Mouse (Mus musculus) frontal cortex, adult 2 months (tissue): ENCODE measurements around the gene 4933411K16Rik. TPM values are rescaled to one million over a fixed set of nuclear protein-coding genes. Genes with fewer than 3 reads are reported as not detected.

Experiments used
- DNase-seq, 2 experiments: peaks; one replicate each; pipeline ENCODE4 v3.0.0; 2022; ENCODE audit warnings: low spot score in 1 of 2; ENCODE audit errors: extremely low spot score in 1 of 2
- polyA plus RNA-seq: library from polyadenylated mRNA; depleted of rRNA; stranded (reverse); fragments of >200 nt; gene quantifications from 2 replicates; pipeline ENCODE4 v1.2.3, GENCODE M21; 2012; rRNA removed

4933411K16Rik gene
- polyA plus RNA-seq: 0.08 and 0.14 TPM in 2 replicates

DNA sequence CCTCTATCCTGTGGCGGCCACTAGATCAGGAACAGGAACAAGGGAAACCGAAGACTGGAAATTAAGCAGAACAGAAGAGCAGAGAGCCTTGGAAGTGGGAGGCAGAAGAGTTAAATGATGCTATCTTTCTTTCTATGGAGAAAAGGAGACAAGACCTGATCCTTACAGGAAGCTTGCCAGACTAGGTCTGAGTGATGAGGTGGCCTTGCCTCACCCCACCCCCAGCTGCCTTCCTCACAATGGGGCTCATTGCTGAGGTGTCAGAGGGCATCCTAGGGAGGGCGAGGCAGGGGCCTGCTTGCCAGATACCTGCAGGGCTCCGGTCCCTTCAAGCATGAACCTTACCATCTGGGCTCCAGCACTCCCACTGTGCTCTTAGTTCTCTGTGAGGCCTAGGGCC lies at the start of gene 4933411K16Rik:
Gene 4933411K16Rik, plus strand, starts transcription at position 301 of the 400 bp plus-strand sequence.
- DNase-seq: no peak

DNA sequence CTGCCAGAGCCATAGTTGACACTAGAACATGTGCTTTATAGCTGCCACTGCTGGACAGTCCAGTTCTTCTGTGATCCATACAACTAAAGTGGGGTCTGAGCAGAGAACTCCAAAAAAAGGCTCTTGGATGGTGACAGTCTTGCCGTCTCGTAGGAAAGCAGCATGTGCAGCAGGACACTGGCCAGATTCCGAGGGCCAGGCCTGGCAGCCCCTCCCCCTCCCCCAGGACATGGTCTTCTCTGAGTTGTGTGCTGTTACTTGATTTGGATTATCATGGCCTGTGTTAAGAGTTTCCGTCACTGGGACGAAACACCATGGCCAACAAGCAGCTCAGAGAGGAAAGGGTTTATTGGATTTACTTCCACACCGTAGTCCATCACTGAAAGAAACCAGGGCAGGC lies 47.8 kb upstream of the 4933411K16Rik start:
- no peak for DNase-seq

DNA sequence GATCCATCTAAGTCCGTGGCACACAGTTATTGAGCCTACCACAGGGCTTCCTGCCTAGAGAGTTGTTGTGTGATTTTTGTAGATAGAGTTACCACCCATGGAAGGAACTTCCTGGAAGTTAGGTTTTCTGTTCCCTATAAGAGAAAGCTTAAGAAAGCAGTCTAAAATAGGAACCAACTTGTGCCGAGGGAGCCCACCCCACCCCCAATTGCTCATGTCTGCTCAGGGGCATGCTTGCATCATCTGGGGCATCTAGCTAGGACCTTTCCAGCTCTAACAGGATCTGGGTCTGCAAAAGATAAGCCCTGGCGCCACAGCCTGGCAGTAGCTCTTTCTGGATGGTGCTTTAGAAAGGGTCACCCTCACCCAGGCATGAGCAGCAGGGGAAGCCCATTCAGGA lies 46.4 kb upstream of the 4933411K16Rik start:
- DNase-seq: no peak

DNA sequence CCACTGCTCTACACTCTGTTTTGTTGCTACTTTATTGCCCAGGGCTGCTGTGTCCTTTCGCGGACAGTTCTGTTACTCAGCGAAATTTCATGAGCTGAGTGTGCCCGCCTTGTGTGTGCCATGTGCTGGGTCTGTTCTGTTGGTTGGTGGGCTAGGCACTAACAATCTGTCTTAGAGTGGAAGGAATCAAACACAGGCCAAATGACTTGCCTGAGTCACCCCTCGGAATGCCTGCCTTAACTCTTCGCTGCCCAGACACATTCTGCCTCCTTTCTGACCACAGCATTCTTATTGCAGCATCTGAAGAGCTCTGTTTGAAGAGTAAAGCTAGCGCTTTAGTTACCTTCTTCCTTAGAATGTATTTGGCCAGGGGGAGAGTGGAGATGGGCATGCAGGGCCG lies 45.5 kb upstream of the 4933411K16Rik start:
- no peak for DNase-seq

DNA sequence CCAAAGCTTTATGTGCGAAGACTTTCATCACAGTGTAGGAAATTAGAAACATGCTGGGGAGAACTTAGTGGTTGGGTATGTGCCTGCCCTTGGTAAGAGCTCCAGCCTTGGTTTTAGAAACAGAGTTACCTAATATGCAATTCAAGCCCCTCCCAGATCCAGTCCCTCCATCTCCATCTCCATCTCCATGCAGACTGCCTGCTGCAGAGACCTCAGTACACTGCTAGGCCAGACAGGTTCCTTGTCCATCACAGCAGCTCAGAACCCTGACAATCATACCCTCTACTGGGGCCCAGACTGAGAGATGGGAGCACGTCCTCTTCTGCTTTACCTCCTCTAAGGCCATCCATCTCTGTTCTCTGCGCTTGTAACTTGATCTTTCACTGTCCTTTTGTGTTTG lies 43.5 kb upstream of the 4933411K16Rik start:
- no peak for DNase-seq

DNA sequence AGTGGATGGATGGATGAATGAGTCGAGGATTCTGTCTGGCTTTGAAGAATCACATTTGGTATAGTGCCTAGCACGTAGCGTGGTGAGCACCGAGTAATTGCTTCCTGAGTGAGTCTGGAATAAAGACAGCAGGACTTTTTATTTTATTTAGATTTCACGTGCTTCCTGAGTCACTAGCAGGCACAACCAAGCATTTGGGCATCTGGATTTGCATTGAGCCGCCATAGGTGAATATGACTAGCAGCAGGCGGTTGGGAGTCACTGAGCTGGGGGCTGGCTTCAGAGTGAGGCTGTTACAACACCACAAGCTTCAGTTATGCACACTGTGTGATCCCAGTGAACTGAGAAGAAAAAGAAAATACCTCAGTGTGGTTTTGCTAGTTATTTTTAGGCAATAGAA lies 43.0 kb upstream of the 4933411K16Rik start:
- no peak for DNase-seq

DNA sequence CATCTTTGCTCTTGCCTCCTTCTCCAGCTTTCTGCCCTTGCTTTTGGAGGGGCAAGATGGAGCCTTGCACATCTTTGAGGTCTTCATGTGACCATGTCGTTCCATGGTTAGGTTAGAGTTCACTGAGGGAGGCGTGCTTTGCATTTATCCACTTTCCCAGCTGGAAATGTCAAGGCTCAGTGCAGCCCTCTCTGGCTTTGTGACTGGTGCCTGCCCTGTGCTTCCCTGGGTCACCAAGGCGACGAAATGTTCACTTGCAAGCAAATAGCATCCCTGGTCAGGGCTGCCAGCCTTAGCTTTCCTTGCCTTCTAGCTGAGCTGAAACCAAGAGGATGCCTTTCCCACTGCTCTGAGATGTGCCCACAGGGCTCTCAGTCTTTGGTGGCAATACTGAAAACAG lies 41.6 kb upstream of the 4933411K16Rik start:
- no peak for DNase-seq

DNA sequence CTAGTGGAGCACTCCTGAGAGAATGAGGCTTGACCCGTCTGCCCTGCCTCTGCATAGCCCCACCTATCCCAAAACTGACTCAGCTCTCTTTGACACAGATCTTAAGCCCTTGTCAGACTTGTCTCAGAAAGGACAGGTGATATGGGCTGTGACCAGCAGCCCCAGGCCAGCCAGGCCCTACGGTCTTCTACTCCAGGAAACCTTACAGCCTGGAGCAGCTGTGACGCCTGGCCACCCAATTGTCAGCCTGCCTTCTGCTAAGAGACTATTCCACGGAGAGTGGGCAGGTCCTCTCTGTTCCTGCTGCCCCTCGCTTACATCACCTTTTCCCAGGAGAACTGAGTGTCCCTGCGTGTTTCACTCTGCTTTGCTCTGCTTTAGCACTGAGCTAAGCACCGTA lies 40.9 kb upstream of the 4933411K16Rik start:
- DNase-seq: no peak

DNA sequence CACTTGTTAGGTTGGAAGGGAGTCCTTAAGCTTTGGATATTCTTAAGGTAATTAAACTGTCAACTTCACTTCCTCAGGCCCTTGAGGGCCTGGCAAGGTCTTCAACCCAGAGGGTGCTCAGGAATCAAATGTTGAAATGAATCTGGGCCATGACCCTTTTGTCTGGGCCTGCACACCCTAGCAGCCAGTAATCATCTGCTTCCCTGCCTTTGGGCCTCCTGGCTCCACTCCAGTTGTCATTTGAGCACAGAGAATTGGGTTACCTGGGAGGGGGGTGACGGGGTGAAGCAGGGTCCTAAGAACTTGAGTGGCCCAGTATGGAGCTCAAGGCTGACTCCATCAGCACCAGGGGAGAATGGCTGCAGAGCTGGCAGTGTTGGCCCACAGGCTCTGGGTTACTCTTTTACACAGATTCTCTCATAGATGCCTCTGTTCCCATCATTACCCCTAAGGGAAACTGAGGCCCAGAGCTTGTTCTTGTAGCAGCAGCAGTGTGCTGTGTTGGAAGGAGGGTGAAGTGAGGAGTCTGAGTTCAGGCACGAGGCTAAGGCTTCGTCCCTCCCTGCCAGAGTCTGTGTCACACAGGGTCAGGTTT lies 37.7 kb upstream of the 4933411K16Rik start:
- DNase-seq: no peak

DNA sequence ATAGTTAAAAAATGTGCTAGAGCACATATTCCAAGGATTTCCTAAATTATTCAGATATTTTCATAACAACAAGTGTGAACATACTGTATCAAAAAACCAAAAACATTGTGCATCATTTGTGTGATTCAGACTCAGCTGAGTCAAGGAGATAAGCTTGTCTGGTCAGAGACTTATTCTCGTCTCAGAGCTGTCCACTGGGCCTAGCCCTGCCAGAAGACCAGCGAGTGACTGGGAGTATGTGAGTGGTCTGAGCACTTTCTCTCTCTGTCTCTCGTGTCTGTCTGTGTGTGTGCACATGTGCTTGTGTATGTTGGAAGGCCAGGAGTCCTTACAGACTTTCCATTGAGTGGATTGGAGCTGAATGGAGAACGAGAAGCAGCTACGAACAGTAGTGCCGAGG lies 37.0 kb upstream of the 4933411K16Rik start:
- no peak for DNase-seq

DNA sequence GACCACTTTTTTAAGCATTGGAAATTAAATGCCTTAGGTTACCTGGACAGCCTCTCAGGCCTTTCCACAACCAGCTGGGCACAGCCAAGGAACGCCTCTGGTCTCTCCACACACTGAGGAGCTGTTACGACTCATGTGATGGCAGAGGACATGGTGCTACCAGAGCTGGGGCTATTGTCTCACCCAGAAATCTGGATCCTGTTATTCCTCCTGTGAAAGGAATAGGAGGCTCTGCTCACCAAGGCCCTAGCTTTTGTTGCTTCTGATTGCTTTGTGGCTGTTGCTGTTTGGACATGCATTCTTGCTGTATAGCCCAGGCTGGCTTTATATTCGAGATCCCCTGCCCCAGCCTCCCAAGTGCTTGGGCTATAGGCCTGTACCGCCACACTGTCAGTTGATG lies 35.8 kb upstream of the 4933411K16Rik start:
- DNase-seq: no peak

DNA sequence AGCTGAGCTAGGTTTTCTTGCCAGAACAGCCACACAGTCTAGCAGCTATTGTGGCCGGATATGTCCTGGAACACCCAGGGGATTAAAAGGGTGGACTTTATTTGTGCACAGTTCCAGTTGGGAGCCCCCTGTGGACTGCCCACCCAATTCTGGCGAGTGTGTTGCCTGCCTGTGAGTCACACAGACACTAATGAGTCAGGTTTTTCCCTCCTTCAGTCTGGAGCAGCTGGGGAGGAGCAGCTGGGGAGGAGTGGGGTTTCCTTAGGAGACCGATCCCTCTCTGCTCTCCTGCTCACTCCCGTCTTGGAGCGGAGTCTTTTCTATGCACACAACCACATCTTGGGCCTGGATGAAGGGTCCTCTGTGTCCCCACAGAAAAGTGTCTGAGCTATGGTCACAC lies 35.2 kb upstream of the 4933411K16Rik start:
- peak; percentile 30 to 70 for DNase-seq

DNA sequence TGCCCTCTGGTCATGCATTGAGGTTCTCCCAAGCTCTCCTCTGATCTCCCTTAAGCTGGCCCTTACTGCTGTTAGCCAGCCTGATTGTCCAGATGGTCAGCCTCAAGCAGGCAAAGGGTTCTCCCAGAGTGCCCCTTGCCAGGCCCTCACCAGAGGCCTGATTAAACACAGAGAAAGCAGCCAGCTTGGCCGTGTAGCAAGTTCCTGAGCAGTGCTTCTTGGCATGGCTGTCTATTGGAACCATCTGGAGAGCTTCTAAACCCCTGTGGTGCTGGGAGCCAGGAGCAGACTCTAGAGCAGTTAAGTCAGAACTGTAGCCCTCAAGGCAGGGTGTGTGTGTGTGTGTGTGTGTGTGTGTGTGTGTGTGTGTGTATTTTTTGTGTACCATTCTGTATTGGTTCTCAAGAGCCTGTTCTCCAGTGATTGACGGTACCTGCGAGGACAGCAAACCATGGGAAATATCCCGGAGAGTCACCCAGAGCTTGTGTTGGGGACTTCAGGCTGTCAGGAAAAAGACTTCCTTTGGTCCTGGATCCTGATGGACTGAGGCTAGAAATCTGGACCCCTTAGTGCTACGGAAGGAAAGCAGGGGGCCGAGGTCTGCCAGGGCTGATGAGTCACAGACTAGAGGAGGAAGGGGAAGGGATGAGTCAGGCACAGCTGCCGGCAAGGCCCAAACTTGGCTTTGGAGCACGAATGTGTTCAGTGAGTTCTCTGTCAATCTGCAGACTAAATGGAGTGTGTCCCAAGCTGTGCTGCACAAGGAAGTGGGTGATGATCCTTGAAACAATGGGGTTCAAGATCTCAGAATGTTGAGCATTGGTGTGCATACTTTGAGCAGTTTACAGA lies 34.4 kb upstream of the 4933411K16Rik start:
- DNase-seq: peak; percentile 52 to 74

DNA sequence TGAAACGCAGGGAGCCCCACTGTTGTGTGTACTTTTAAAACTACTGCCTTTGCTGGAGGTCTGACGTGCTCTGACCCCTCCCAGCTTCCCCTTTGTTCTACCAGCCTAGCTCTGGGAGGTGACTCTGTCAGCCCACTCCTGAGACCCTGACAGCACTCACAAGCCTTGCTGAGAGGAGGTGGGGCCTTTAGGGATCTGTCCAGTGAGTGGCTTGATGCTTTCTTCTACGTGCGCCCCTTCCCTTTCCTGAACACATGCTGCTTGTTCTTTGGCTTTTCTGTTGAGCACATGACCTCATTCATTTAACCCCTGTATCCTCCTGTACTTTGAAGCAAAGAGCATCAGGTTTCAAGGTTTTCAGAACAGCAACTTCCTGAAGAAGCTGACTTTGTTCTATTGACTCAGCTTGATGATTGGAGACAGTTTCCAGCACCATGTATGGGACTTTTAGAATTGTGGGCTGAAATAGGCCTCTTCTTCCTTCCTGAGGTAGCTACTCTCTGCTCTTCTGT lies 33.0 kb upstream of the 4933411K16Rik start:
- no peak for DNase-seq

DNA sequence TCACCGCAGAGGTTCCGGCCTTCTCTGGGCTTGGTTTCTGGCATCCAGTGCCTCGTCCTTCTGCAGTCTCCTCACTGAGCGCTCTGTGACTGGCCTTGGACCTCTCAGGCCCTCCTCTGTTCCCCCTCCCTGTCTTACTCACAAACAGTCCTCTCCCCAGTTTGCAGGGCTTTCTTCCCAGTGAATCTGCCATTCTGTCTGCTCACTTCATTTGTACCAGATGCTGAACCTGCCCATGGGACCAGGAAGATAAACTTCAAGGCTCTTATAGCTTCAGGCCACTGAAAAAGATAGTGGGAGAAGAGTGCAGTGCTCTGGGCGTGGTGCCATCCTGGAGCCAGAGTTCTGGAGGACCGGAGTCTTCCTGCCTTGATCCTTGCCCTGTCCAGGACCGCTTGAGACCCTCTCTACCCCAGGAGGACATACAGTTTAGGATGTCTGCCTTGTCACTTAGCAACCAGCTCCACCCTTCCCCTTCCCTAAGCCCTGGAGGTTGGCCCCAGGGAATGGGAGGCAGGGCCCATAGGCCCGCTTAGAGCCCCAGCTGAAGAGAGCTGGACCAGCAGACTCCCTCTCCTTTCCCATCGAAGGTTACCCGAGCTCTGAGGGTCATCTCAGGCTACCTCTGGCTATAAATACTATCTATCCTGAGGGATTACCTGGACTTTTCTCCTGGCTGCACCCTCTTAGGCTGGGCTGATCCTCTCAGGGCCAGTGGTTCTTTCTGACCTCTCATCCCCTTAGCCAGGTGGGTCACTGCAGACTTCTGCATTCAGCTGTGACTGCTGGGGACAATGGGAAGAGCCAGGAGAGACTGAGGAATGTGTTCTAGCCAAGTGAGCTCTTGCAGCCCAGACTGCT lies 30.1 kb upstream of the 4933411K16Rik start:
- no peak for DNase-seq

DNA sequence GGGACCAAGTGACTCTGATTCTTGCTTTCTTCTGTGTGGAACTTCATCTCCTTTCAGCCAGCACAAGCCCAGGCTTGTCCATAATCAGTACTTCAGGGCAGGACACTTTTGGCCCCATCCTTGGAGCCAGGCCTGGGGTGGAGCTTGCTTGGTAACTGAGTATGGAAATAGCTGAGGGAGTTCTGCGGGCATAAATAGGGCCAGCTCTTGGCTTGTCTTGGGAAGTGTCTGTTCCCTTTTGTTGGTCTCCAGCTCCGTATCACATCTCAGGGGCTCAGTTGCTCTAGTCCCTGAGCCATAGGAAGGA lies 29.6 kb upstream of the 4933411K16Rik start:
- DNase-seq: no peak

DNA sequence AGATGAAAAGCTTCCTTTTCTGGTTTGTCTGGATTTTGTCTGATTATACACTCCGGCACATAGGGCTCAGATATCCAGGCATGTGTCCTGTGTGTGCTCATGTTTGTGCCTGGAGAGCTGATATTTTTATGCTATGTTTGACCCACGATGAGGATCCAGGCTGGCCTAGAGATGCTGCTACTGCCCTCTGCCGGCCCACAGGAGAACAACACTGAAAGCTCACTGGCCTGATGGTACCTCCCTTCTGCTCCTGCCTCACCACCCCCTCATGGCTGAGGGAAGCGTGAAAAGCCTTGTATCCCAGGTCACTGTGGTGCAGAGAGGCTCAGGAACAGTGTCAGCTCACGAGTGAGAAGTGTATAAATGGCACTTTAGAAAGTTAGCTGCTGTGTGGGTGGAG lies 25.9 kb upstream of the 4933411K16Rik start:
- DNase-seq: peak; percentile 53 to 93

DNA sequence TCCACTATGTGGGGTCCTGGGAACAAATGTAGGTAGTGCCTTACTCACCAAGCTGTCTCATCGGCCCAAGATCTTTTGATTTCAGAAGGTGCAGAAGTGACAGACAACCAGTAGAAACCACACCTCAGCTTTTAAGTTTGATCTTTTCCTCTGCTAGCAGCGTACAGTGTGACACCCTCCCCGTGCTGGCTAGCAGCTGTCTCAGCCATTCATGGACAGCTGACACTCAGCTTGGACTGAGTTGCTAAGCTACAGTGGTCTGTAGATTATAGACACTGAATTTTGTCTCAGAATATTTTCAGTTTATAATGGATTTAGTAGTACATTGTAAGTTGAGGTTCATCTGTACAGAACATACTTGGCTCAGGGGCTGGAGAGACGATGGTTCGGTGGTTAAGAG lies 20.9 kb upstream of the 4933411K16Rik start:
- DNase-seq: no peak

DNA sequence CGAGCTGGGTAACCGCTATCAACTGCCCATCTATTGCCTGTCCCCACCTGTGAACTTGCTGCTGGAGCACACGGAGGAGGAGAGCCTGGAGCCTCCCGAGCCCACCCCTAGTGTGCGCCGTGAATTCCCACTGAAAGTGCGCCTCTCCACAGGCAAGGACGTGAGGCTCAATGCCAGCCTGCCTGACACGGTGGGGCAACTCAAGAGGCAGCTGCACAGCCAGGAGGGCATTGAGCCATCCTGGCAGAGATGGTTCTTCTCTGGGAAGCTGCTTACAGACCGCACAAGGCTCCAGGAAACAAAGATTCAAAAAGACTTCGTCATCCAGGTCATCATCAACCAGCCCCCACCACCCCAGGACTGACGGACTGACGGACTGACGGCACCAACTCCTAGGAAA lies 18.4 kb upstream of the 4933411K16Rik start:
- DNase-seq: no peak

DNA sequence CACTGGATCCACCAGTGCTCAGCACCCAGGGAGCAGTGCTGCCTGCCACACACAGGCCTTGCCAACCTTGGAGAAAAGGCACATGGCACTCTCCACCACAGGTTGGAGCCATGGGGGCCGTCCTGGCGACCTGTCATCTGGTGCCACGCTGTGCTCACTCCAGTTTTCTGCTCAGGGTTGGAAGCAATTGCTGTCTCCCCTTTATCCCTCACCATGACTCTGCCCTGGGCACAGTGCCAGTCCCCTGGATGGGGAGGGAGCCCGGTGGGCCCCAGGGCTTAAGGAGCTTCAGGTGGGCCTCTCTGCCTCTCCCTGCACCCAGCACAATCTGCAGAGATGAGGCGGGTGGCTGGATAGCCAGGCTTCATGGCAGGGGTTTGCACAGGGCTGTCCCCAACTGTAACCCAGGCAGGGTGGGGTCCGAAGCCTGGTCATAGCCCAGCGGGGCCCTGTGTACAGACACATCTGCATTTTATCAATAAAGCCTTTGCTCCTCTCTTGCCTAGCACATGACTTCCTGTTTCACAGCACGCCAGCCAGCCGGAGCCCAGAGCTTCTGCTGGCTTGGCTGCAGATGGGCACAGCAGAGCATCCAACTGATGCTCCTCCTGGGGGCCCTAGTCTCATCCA lies 17.8 kb upstream of the 4933411K16Rik start:
- DNase-seq: peak in 1 of 2 experiments; percentile 9
